Mouse (Mus musculus): ENCODE measurements around the gene Susd4. TPM values are rescaled to one million over a fixed set of nuclear protein-coding genes. Genes with fewer than 3 reads are reported as not detected.

Gene Susd4
- total and polyA plus RNA-seq, 3 experiments = not detected

GRCm38 (mm10) chr1:182822729-182823128 lies 59.1 kb downstream of the Susd4 start:
- Histone ChIP-seq H3K27me3 (replicated peaks) (no peaks in the 10 kb centered on the region), H3K9ac (ENCODE audit: insufficient read depth, low read depth) (no peak overlapping the region), H3K27ac (ENCODE audit: insufficient read depth, low read depth) (no peak overlapping the region), H3K9me3 (replicated peaks; ENCODE audit: low read length) (no peaks in the 10 kb centered on the region), H3K79me2 (replicated peaks; ENCODE audit: control insufficient read depth, extremely low read depth, insufficient read depth, poor library complexity, severe bottlenecking) (no peaks in the 10 kb centered on the region), H3K36me3 (replicated peaks in 1 of 2; ENCODE audit: control insufficient read depth in 1 of 2, insufficient read depth in 1 of 2, low read length in 1 of 2) (no peaks in the 10 kb centered on the region), H3K4me2 (ENCODE audit: insufficient read depth, low read depth, poor library complexity, severe bottlenecking) (no peak overlapping the region), H3K4me1 (ENCODE audit: control insufficient read depth in 1 of 2, insufficient read depth in 2 of 2) (no peaks in the 10 kb centered on the region), H3K4me3 (replicated peaks in 1 of 3; ENCODE audit: low read depth in 2 of 3, low read length in 2 of 3, poor library complexity in 1 of 3) (no peak overlapping the region)
- TF ChIP-seq ZNF384 (IDR thresholded peaks at IDR 0.05; ENCODE audit: low read depth, low read length) = no peak
- DNase-seq (ENCODE audit: extremely low read depth) = no peak
- in situ Hi-C loops (cut with MboI; ENCODE audit: low pct_ligation_motif_present, low pct_unique_long_range_greater_than_20kb, low sequenced_read_pairs) = no loop called here
- dilution Hi-C loops (cut with MboI; ENCODE audit: extremely low pct_ligation_motif_present, extremely low pct_unique_long_range_greater_than_20kb, low sequenced_read_pairs) = no loop called here

DNA sequence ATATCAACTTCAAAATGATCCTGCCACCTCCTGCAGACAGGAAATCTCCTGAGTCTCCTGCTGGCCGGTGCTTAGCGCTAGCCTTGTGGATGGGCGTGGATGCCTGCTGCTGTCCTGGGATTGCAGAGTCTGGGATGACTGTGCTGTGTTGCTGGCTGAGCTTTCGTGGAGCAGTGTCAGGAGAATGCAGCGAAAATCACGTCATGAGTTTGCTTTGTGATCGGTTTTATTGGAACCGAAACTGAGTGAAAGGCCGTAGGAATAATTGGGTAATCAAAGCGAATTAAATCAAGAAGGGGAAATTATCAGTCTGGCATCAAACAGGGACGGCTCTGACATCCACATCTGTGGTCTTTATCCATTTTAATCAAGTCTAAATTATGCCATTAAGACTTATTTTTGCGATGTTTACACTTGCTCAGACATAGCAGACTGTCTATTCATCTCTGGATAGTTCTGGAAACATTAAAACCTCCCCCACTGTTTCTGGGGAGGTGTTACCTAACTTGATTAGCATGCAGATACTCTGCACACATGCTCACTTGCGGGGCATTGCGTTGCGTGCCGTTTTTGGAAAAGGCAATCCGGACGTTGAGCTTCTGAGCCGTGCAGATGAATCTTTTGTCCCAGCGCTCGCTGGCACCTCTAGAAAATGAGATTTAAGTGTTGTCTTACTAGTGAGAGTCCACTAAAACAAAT lies 60.2 kb downstream of the Susd4 start:
- Histone ChIP-seq H3K9ac (ENCODE audit: insufficient read depth, low read depth) (no peak overlapping the region), H3K36me3 (replicated peaks in 1 of 2; ENCODE audit: control insufficient read depth in 1 of 2, insufficient read depth in 1 of 2, low read length in 1 of 2) (no peaks in the 10 kb centered on the region), H3K9me3 (replicated peaks; ENCODE audit: low read length) (no peaks in the 10 kb centered on the region), H3K79me2 (replicated peaks; ENCODE audit: control insufficient read depth, extremely low read depth, insufficient read depth, poor library complexity, severe bottlenecking) (no peaks in the 10 kb centered on the region), H3K4me2 (ENCODE audit: insufficient read depth, low read depth, poor library complexity, severe bottlenecking) (no peak overlapping the region), H3K27me3 (replicated peaks) (no peaks in the 10 kb centered on the region), H3K4me3 (replicated peaks in 1 of 3; ENCODE audit: low read depth in 2 of 3, low read length in 2 of 3, poor library complexity in 1 of 3) (no peak overlapping the region), H3K27ac (ENCODE audit: insufficient read depth, low read depth) (no peak overlapping the region), H3K4me1 (ENCODE audit: control insufficient read depth in 1 of 2, insufficient read depth in 2 of 2) (no peaks in the 10 kb centered on the region)
- DNase-seq (ENCODE audit: extremely low read depth) = no peak
- TF ChIP-seq SIN3A (IDR thresholded peaks at IDR 0.05; ENCODE audit: low read length) (no peak), MAZ (IDR thresholded peaks at IDR 0.05; ENCODE audit: low read depth, low read length) (no peak), ETS1 (conservative IDR thresholded peaks at IDR 0.05; ENCODE audit: low read depth, low read length) (no peak), KAT2A (IDR thresholded peaks at IDR 0.05; ENCODE audit: insufficient replicate concordance, low read length) (no peak), ZMIZ1 (IDR thresholded peaks at IDR 0.05; ENCODE audit: low read depth, low read length) (no peak), UBTF (IDR thresholded peaks at IDR 0.05; ENCODE audit: low read depth, low read length) (no peak), TBP (conservative IDR thresholded peaks at IDR 0.05; ENCODE audit: low read depth, low read length) (no peak), BHLHE40 (IDR thresholded peaks at IDR 0.05; ENCODE audit: low read depth, low read length) (no peak), MYC (IDR thresholded peaks at IDR 0.05; ENCODE audit: low read depth, low read length) (no peak), ZKSCAN1 (IDR thresholded peaks at IDR 0.05; ENCODE audit: borderline replicate concordance, low read depth, low read length) (no peak), ZC3H11A (IDR thresholded peaks at IDR 0.05; ENCODE audit: low read depth, low read length) (no peak), MAX (IDR thresholded peaks at IDR 0.05; ENCODE audit: low read length) (no peak), ZNF384 (IDR thresholded peaks at IDR 0.05; ENCODE audit: low read depth, low read length) (no peak), POLR2AphosphoS2 (IDR thresholded peaks at IDR 0.05; ENCODE audit: low read depth, low read length) (no peak)
- in situ Hi-C loops (cut with MboI; ENCODE audit: low pct_ligation_motif_present, low pct_unique_long_range_greater_than_20kb, low sequenced_read_pairs) (no loop called here), dilution Hi-C loops (cut with MboI; ENCODE audit: extremely low pct_ligation_motif_present, extremely low pct_unique_long_range_greater_than_20kb, low sequenced_read_pairs) (no loop called here)

Measured in CH12.LX (cell line).